Mouse (Mus musculus) stomach, embryonic 15.5 days (tissue): ENCODE measurements around the gene Adgrb2. TPM values are rescaled to one million over a fixed set of nuclear protein-coding genes. Genes with fewer than 3 reads are reported as not detected.

ENCODE experiments used
- ATAC-seq: fragments of 200-750 bp; cut with Nextera tagmentation; 2 replicates; pipeline ENCODE4 v1.8.0; 2017; ENCODE audit warnings: low read depth, moderate number of reproducible peaks, moderate TSS enrichment; ENCODE audit not compliant: insufficient read depth, low FRiP score
- H3K27ac ChIP-seq: fragments of 300-500 bp; sonication (generic); 2 replicates; pipeline ENCODE4 v1.5.1; 2015; ENCODE audit warnings: mild to moderate bottlenecking, inconsistent platforms
- H3K27me3 ChIP-seq: fragments of 300-500 bp; sonication (generic); replicated peaks from 2 replicates; pipeline ENCODE4 v1.6.1; 2015; ENCODE audit warnings: inconsistent platforms
- H3K36me3 ChIP-seq: fragments of 300-500 bp; sonication (generic); 2 replicates; pipeline ENCODE4 v1.6.1; 2015; ENCODE audit warnings: inconsistent platforms
- H3K4me1 ChIP-seq: fragments of 300-500 bp; sonication (generic); 2 replicates; pipeline ENCODE4 v1.6.1; 2015; ENCODE audit warnings: inconsistent platforms
- H3K4me2 ChIP-seq: fragments of 300-500 bp; sonication (generic); 2 replicates; pipeline ENCODE4 v1.6.1; 2015; ENCODE audit warnings: mild to moderate bottlenecking, inconsistent platforms
- H3K4me3 ChIP-seq: fragments of 300-500 bp; sonication (generic); replicated peaks from 2 replicates; pipeline ENCODE4 v1.5.1; 2015; ENCODE audit warnings: inconsistent platforms
- H3K9ac ChIP-seq: fragments of 300-500 bp; sonication (generic); 2 replicates; pipeline ENCODE4 v1.6.1; 2015; ENCODE audit warnings: inconsistent platforms
- H3K9me3 ChIP-seq: fragments of 300-500 bp; sonication (generic); 2 replicates; pipeline ENCODE4 v1.6.1; 2016; ENCODE audit warnings: inconsistent platforms
- WGBS: fragments of 180-500 bp; shearing (Covaris S2); methylation state at CpG from one replicate; pipeline ENCODE4 v1.1.7; 2015; 5-methylcytosine and 5-hydroxymethylcytosine counted together
- polyA plus RNA-seq: library from polyadenylated mRNA; unstranded; fragments of >200 nt; fragmentation: Nextera tagmentation; extraction: Ambion mirVana; gene quantifications from 2 replicates; pipeline ENCODE4 v1.2.1, GENCODE M21; 2015

Adgrb2 gene
- polyA plus RNA-seq, 1 experiment from 2014 or later: 2.8 TPM

- Histone ChIP-seq H3K9ac (no peak overlapping the region), H3K4me3 (no peak overlapping the region), H3K36me3 (no peaks in the 10 kb centered on the region), H3K27me3 (peaks cover 8% of the 10 kb centered on the region; the same call in 1 of the 2 replicates), H3K4me1 (peaks cover 10% of the 10 kb centered on the region), H3K9me3 (no peaks in the 10 kb centered on the region), H3K4me2 (no peak overlapping the region), H3K27ac (no peak overlapping the region)
- WGBS: 65% methylated on average over 9 of the region's 9 CpGs
- ATAC-seq: no peak
These were observed 10.4 kb upstream of the Adgrb2 start for GRCm38 (mm10) chr4:129974285-129974684.

DNA sequence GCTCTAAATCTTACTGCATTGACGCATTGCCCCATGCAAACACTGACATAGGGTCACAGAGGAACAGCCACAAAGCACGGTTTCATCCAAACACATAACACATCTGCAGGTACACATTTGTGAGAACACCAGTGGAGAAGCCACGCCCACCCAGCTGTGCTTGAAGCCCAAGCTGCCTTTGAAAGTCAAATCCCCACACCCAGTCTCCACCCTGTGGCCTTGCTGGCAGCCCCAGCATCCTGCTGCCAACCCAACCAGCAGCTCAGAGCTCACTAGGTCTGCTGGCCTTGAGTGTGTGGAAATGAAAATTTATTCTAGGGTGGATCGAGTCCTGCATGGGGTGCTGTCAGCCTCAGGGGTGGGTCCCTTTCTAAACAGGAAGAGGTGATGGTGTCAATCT lies 7.4 kb upstream of the Adgrb2 start:
- Histone ChIP-seq H3K36me3 (no peaks in the 10 kb centered on the region), H3K27ac (no peak overlapping the region), H3K4me2 (no peak overlapping the region), H3K4me1 (peaks cover 4% of the 10 kb centered on the region), H3K9me3 (no peaks in the 10 kb centered on the region), H3K9ac (no peak overlapping the region), H3K4me3 (no peak overlapping the region), H3K27me3 (peaks cover 11% of the 10 kb centered on the region; the same call in 1 of the 2 replicates)
- no peak for ATAC-seq
- WGBS: 38% methylated on average over 4 of the region's 4 CpGs

DNA sequence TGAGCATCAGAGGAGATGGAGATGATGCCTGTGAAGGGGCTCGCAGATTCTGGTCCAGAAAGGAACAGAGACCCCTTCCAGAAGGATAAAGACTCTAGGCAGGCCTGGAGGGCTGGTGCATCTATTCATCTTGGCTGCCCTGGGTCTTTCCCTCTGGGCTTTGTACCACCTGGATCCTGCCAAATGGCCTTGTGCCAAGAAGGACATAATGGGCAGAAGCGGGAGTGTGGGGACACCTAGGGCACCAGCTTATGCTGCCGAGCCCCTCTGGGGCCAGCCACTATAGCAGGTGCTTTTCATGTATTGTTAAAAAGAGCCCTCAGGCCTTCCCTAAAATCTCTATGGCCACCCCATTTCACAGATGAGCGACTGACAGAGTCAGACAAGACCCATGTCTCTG lies 6.4 kb upstream of the Adgrb2 start:
- H3K9ac ChIP-seq: no peak overlapping the region
- no peak overlapping the region for H3K27ac ChIP-seq
- WGBS: 76% methylated on average over 4 of the region's 4 CpGs
- no peaks in the 10 kb centered on the region for H3K36me3 ChIP-seq
- H3K4me2 ChIP-seq: no peak overlapping the region
- no peak overlapping the region for H3K4me3 ChIP-seq
- H3K27me3 ChIP-seq: peaks cover 11% of the 10 kb centered on the region
- peaks cover 5% of the 10 kb centered on the region for H3K4me1 ChIP-seq
- no peaks in the 10 kb centered on the region for H3K9me3 ChIP-seq
- no peak for ATAC-seq

- Histone ChIP-seq H3K4me2 (no peak overlapping the region), H3K27ac (no peak overlapping the region), H3K36me3 (no peaks in the 10 kb centered on the region), H3K4me1 (peaks cover 12% of the 10 kb centered on the region), H3K9ac (no peak overlapping the region), H3K4me3 (no peak overlapping the region), H3K9me3 (no peaks in the 10 kb centered on the region), H3K27me3 (peaks cover 12% of the 10 kb centered on the region)
- no peak for ATAC-seq
- 61% methylated on average over 4 of the region's 4 CpGs for WGBS
These were observed 5.7 kb upstream of the Adgrb2 start for GRCm38 (mm10) chr4:129978930-129979329.

GRCm38 (mm10) chr4:129981657-129982056 lies 3.0 kb upstream of the Adgrb2 start:
- Histone ChIP-seq H3K36me3 (no peaks in the 10 kb centered on the region), H3K9ac (no peak overlapping the region), H3K27me3 (peaks cover 26% of the 10 kb centered on the region), H3K4me2 (no peak overlapping the region), H3K9me3 (no peaks in the 10 kb centered on the region), H3K4me1 (peaks cover 28% of the 10 kb centered on the region), H3K27ac (no peak overlapping the region), H3K4me3 (no peak overlapping the region)
- no peak for ATAC-seq
- 60% methylated on average over 11 of the region's 11 CpGs for WGBS

DNA sequence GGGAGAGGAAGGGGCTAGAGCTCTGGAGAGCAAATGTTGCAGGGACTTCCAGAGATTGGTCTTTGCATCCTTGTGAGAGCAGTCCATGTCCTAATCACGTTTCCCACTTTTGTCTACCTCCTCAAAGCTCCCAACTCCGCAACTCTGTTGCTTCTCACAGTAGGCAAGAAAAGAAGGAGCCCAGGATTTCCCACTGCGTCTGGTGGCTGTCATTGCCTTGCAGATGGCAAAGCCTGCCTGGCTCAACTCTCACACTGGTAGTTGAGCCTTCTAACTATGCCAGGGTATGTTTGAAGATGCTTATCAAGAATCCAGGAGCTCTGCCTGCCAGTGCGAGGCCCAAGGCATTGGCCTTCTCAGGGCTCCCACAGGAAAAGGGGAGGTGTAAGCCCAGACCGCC lies 1.6 kb upstream of the Adgrb2 start:
- Histone ChIP-seq H3K9ac (no peak overlapping the region), H3K4me3 (no peak overlapping the region), H3K36me3 (no peaks in the 10 kb centered on the region), H3K27ac (no peak overlapping the region), H3K4me2 (no peak overlapping the region), H3K27me3 (peaks cover 33% of the 10 kb centered on the region), H3K9me3 (no peaks in the 10 kb centered on the region), H3K4me1 (peaks cover 35% of the 10 kb centered on the region)
- 25% methylated on average over 5 of the region's 5 CpGs for WGBS
- no peak for ATAC-seq

DNA sequence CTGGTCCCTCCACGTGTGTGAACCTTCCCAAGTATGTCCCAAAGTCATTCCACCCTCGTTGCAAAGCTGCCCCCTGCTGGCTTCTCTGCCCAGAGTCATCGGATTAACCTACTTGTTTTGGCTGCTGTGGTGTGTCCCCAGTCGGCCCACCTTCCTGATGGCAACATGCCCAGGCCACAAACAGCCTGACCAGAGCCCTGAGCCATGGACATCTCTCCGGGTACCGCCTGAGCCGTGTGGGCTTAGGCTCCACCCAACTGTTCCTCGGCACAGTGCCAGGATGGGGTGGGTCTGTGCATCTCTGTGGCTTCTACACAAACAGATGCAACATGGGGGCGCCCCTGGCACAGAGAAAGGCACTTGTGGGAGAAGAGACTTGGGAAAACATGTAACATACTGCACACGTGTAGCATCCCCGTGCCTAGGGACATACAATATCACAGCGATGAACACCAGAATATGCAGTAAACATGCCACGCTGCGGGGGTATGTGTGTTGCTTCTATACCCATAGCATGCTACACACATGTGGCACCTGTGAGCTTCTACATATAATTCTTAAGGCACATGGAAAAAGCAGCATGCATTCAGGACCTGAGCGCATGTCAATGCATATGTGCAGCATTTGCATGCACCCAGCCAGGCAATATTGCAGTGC lies 778 bp upstream of the Adgrb2 start:
- 3% methylated on average over 15 of the region's 15 CpGs for WGBS
- Histone ChIP-seq H3K27ac (no peak overlapping the region), H3K4me1 (peaks cover 38% of the 10 kb centered on the region), H3K36me3 (no peaks in the 10 kb centered on the region), H3K9ac (no peak overlapping the region; the same call in 1 of the 2 replicates), H3K4me2 (peak overlapping the region; percentile 91), H3K27me3 (peaks cover 40% of the 10 kb centered on the region), H3K9me3 (no peaks in the 10 kb centered on the region), H3K4me3 (peak overlapping the region; percentile 56)
- no peak for ATAC-seq

- no peak overlapping the region for H3K27ac ChIP-seq
- H3K36me3 ChIP-seq: no peaks in the 10 kb centered on the region
- no peak for ATAC-seq
- H3K4me1 ChIP-seq: peaks cover 38% of the 10 kb centered on the region
- peak overlapping the region; percentile 91 for H3K4me2 ChIP-seq
- under 1% methylated on average over 47 of the region's 48 CpGs for WGBS
- H3K9me3 ChIP-seq: no peaks in the 10 kb centered on the region
- peak overlapping the region; percentile 33; the same call in 1 of the 2 replicates for H3K9ac ChIP-seq
- peak overlapping the region; percentile 56 for H3K4me3 ChIP-seq
- peaks cover 40% of the 10 kb centered on the region for H3K27me3 ChIP-seq
These were observed 546 bp downstream of the Adgrb2 start for GRCm38 (mm10) chr4:129985161-129985670.

- Histone ChIP-seq H3K27ac (no peak overlapping the region), H3K4me2 (peak overlapping the region; percentile 91), H3K9ac (peak overlapping the region; percentile 33; the same call in 1 of the 2 replicates), H3K36me3 (no peaks in the 10 kb centered on the region), H3K27me3 (peaks cover 40% of the 10 kb centered on the region), H3K4me3 (peak overlapping the region; percentile 56), H3K9me3 (no peaks in the 10 kb centered on the region), H3K4me1 (peaks cover 38% of the 10 kb centered on the region)
- under 1% methylated on average over 52 of the region's 58 CpGs for WGBS
- no peak for ATAC-seq
These were observed 1.2 kb downstream of the Adgrb2 start for GRCm38 (mm10) chr4:129985671-129986441.

GRCm38 (mm10) chr4:129987825-129988504 lies 3.3 kb downstream of the Adgrb2 start:
- under 1% methylated on average over 53 of the region's 53 CpGs for WGBS
- Histone ChIP-seq H3K27me3 (peaks cover 37% of the 10 kb centered on the region), H3K27ac (no peak overlapping the region), H3K36me3 (no peaks in the 10 kb centered on the region), H3K9me3 (no peaks in the 10 kb centered on the region), H3K4me3 (peak overlapping the region; percentile 49), H3K4me1 (peaks cover 38% of the 10 kb centered on the region), H3K9ac (peak overlapping the region; percentile 16; the same call in 1 of the 2 replicates), H3K4me2 (peak overlapping the region; percentile 93)
- peak; percentile 13; the same call in 1 of the 2 replicates for ATAC-seq

DNA sequence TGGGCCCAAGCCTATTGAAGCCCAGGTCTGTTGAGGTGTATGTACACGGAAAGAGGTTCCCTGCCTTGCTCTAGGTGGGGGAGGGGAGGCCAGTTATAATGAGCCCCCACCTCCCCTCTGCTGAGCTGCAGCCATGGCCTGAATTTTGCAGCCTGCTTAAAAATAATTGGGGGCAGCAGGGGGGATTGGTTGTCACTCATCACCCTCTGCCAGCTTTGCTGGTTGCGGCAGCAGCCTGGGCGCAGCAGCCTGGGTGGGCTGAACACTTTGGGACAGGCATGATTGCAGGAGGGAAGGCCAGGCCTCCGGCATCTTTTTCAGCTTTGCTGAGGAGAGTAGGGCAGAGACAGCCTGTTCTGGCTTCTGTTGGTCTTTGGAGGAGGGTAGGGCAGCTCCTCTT lies 5.3 kb downstream of the Adgrb2 start:
- H3K27me3 ChIP-seq: peaks cover 23% of the 10 kb centered on the region
- H3K9me3 ChIP-seq: no peaks in the 10 kb centered on the region
- no peak overlapping the region for H3K4me2 ChIP-seq
- ATAC-seq: no peak
- 78% methylated on average over 4 of the region's 4 CpGs for WGBS
- H3K27ac ChIP-seq: no peak overlapping the region
- H3K4me1 ChIP-seq: peaks cover 26% of the 10 kb centered on the region
- no peak overlapping the region for H3K4me3 ChIP-seq
- H3K9ac ChIP-seq: no peak overlapping the region
- H3K36me3 ChIP-seq: no peaks in the 10 kb centered on the region
